Mouse (Mus musculus) Patski (cell line): ENCODE data around the gene Acacb. TPM values are rescaled to one million over a fixed set of nuclear protein-coding genes. Genes with fewer than 3 reads are reported as not detected.
A peak's percentile ranks its signal among the peaks of the same experiment; 100 is the strongest.

Source experiments
- ATAC-seq: fragments of 100-300 bp; one replicate; pipeline ENCODE4 v1.8.0; 2021
- CTCF ChIA-PET: fragments of 350-600 bp; sonication (Branson Sonifier 250); formaldehyde crosslinking; loops from one replicate; lab custom pipeline; 2022; ENCODE audit warnings: inconsistent platforms; lab: Charles Lee
- POLR2A ChIA-PET: fragments of 350-600 bp; sonication (Branson Sonifier 250); formaldehyde crosslinking; loops from one replicate; lab custom pipeline; 2022; ENCODE audit warnings: antibody characterized with exemption, inconsistent platforms; lab: Charles Lee
- DNase-seq: peaks from one replicate; pipeline ENCODE4 v3.0.0-alpha.2; 2011; ENCODE audit warnings: low read depth, low spot score
- H3K27me3 ChIP-seq: fragments of 371-371 bp; one replicate; pipeline ENCODE4 v1.5.1; 2021
- CTCF ChIP-seq: fragments of 100-300 bp; IDR thresholded peaks from one replicate; pipeline ENCODE4 v1.5.1; 2021
- in situ Hi-C: fragments of 300-500 bp; cut with MboI; formaldehyde crosslinking; loops from 3 replicates; pipeline ENCODE4 v1.11.1; 2018; ENCODE audit warnings: low pct_unique_long_range_greater_than_20kb, mixed read lengths
- polyA plus RNA-seq: library from polyadenylated mRNA; unstranded; gene quantifications from one replicate; pipeline ENCODE4 v1.2.3, GENCODE M21; 2021

Acacb gene
- polyA plus RNA-seq, 1 experiment from 2014 or later, result 13.4 TPM

GRCm38 (mm10) chr5:114199116-114199777, 52.9 kb downstream of the Acacb start:
- DNase-seq (no peak), ATAC-seq (no peak)
- POLR2A ChIA-PET, result no interaction called here
- CTCF ChIA-PET, result no interaction called here
- H3K27me3 ChIP-seq, result no peaks in the 10 kb centered on the region
- no peak for TF ChIP-seq CTCF
- in situ Hi-C loops, result no loop called here

- CTCF ChIA-PET, result no interaction called here
- no peak for TF ChIP-seq CTCF
- ATAC-seq, result no peak
- no peaks in the 10 kb centered on the region for H3K27me3 ChIP-seq
- in situ Hi-C loops, result no loop called here
- POLR2A ChIA-PET, result interaction anchor here (0.9 kb wide), 1 partner anchor 16 kb away, joined by 3 read pairs; no protein-coding TSS in a partner anchor
- DNase-seq, result no peak
Measured at GRCm38 (mm10) chr5:114206158-114206557, 59.8 kb downstream of the Acacb start.

- ChIA-PET POLR2A (no interaction called here), CTCF (no interaction called here)
- TF ChIP-seq CTCF, result no peak
- no peaks in the 10 kb centered on the region for H3K27me3 ChIP-seq
- no peak for ATAC-seq
- in situ Hi-C loops, result no loop called here
- DNase-seq, result no peak
Measured at GRCm38 (mm10) chr5:114213183-114213582, 66.8 kb downstream of the Acacb start.

GRCm38 (mm10) chr5:114218771-114219170, 72.4 kb downstream of the Acacb start:
- DNase-seq, result no peak
- in situ Hi-C loops, result no loop called here
- no peaks in the 10 kb centered on the region for H3K27me3 ChIP-seq
- ATAC-seq, result no peak
- no peak for TF ChIP-seq CTCF
- POLR2A ChIA-PET, result no interaction called here
- CTCF ChIA-PET, result interaction anchor here (1.5 kb wide), 1 partner anchor 90 kb away, joined by 3 read pairs; no protein-coding TSS in a partner anchor

GRCm38 (mm10) chr5:114226051-114226450, 79.7 kb downstream of the Acacb start:
- in situ Hi-C loops, result no loop called here
- TF ChIP-seq CTCF, result no peak
- CTCF ChIA-PET, result no interaction called here
- ATAC-seq (no peak), DNase-seq (no peak)
- POLR2A ChIA-PET, result no interaction called here
- H3K27me3 ChIP-seq, result no peaks in the 10 kb centered on the region

- no peaks in the 10 kb centered on the region for H3K27me3 ChIP-seq
- POLR2A ChIA-PET, result no interaction called here
- ATAC-seq (no peak), DNase-seq (no peak)
- in situ Hi-C loops, result no loop called here
- TF ChIP-seq CTCF, result no peak
- CTCF ChIA-PET, result no interaction called here
Measured at GRCm38 (mm10) chr5:114228901-114229300, 82.6 kb downstream of the Acacb start.

GRCm38 (mm10) chr5:114238924-114239323, 92.6 kb downstream of the Acacb start:
- no peak for DNase-seq
- in situ Hi-C loops, result no loop called here
- ATAC-seq, result no peak
- TF ChIP-seq CTCF, result no peak
- ChIA-PET CTCF (no interaction called here), POLR2A (no interaction called here)
- no peaks in the 10 kb centered on the region for H3K27me3 ChIP-seq

GRCm38 (mm10) chr5:114239737-114240136, 93.4 kb downstream of the Acacb start:
- DNase-seq (no peak), ATAC-seq (no peak)
- no peaks in the 10 kb centered on the region for H3K27me3 ChIP-seq
- in situ Hi-C loops, result no loop called here
- ChIA-PET POLR2A (no interaction called here), CTCF (no interaction called here)
- no peak for TF ChIP-seq CTCF

GRCm38 (mm10) chr5:114246465-114246864, 100.1 kb downstream of the Acacb start:
- in situ Hi-C loops, result loop anchor here (5.0 kb wide), 1 partner anchor 61 kb away; no protein-coding TSS in a partner anchor
- no peak for TF ChIP-seq CTCF
- ChIA-PET CTCF (interaction anchor here (1.6 kb wide), 1 partner anchor 65 kb away, joined by 5 read pairs; no protein-coding TSS in a partner anchor), POLR2A (no interaction called here)
- H3K27me3 ChIP-seq, result no peaks in the 10 kb centered on the region
- no peak for ATAC-seq
- no peak for DNase-seq

- H3K27me3 ChIP-seq, result no peaks in the 10 kb centered on the region
- DNase-seq (peak; percentile 12), ATAC-seq (peak; percentile 34)
- TF ChIP-seq CTCF, result no peak
- CTCF ChIA-PET, result interaction anchor here (0.7 to 1.6 kb wide), 4 partner anchors 13 to 64 kb away, joined by 3 to 8 read pairs (median 6); no protein-coding TSS in a partner anchor
- in situ Hi-C loops, result loop anchor here (5.0 kb wide), 1 partner anchor 59 kb away; no protein-coding TSS in a partner anchor
- POLR2A ChIA-PET, result no interaction called here
Measured at GRCm38 (mm10) chr5:114248174-114248589, 101.8 kb downstream of the Acacb start.

- no peak for TF ChIP-seq CTCF
- in situ Hi-C loops, result no loop called here
- ATAC-seq, result no peak
- ChIA-PET POLR2A (interaction anchor here (0.8 kb wide), 1 partner anchor 32 kb away, joined by 3 read pairs; no protein-coding TSS in a partner anchor), CTCF (no interaction called here)
- no peak for DNase-seq
- H3K27me3 ChIP-seq, result peaks cover 24% of the 10 kb centered on the region
Measured at GRCm38 (mm10) chr5:114259495-114259894, 113.2 kb downstream of the Acacb start.
